Mouse (Mus musculus): Measurements from ENCODE around the gene Rarres2.

- no peak for TF ChIP-seq CTCF (IDR thresholded peaks at IDR 0.05; ENCODE audit: borderline replicate concordance, insufficient read depth, low read depth, low read length)
- TF ChIP-seq POLR2A (IDR thresholded peaks at IDR 0.05; ENCODE audit: borderline replicate concordance, insufficient read depth, low read length), result no peak
Observed at GRCm38 (mm10) chr6:48610657-48611056, 38.1 kb upstream of the Rarres2 start.

Data from cerebellum, adult 2 months (tissue).